Mouse (Mus musculus) cerebellum, adult 2 months (tissue): ENCODE measurements around the gene Msrb2.

Experiments used
- CTCF ChIP-seq: fragments of 200-500 bp; IDR thresholded peaks from 2 replicates; pipeline ENCODE4 v1.5.1; 2011; ENCODE audit warnings: low read depth, mild to moderate bottlenecking, control low read depth, low read length, moderate library complexity, borderline replicate concordance; ENCODE audit not compliant: insufficient read depth
- POLR2A ChIP-seq: fragments of 200-500 bp; IDR thresholded peaks from 2 replicates; pipeline ENCODE4 v1.6.1; 2011; ENCODE audit warnings: low read length, control low read depth, borderline replicate concordance; ENCODE audit not compliant: insufficient read depth

GRCm38 (mm10) chr2:19327811-19328210, 43.4 kb upstream of the Msrb2 start:
- TF ChIP-seq POLR2A: no peak
- no peak for TF ChIP-seq CTCF
